Comparison of ENCODE assay signal across 8 mouse cellular contexts in the genomic region with DNA sequence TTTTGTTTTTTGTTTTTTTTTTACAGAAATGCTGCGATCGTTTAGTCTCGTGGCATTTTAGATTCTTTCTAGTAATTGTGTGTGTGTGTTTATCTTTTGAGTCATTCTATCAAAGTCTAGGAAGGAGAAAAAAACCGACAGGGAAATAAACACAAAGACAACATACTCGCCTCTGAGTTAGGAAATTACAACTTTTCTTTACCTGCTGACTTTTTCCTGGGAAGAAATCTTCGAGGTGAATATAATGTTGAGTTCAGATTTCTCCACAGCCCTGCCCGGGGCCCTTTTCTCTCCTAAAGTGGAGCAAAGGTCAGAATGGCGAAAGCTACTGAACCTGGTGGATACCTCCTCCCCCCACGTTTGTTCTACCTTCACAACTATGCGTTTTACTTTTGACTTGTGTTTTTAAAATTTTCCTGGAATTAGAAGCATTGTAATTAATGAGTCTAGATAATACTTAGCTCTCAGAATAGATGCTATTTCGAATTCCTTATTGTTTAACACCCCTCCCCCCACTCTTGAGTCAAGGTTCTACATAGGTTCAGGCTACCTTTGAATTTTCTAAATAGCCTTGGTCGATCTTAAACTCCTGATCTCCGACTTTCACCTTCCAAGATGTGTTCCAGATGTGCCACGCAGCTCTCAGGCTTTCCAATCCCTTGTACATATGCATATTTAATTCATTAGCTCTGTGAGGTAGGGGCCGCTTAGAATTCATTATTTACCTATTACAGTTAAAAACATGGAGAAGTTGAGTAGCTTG. TPM values are rescaled to one million over a fixed set of nuclear protein-coding genes. Genes with fewer than 3 reads are reported as not detected.
DNase-seq lines count a peak whose midpoint lies in the region; ATAC-seq and TF ChIP-seq lines count a peak whose summit lies in the region.

No protein-coding gene starts in this region.

- no peak for TF ChIP-seq POLR2A in bone marrow, adult 2 months (IDR thresholded peaks at IDR 0.05; ENCODE audit: borderline replicate concordance, control insufficient read depth, low read depth, low read length)

- no peaks in the 10 kb centered on the region for H3K36me3 ChIP-seq in heart, embryonic 14.5 days (ENCODE audit: control insufficient read depth, insufficient read depth, low read length)
- no peaks in the 10 kb centered on the region for H3K36me3 ChIP-seq in hindbrain, embryonic 11.5 days (ENCODE audit: control insufficient read depth, insufficient read depth, low read length)
- no peaks in the 10 kb centered on the region for H3K36me3 ChIP-seq in liver, embryonic 16.5 days (ENCODE audit: control insufficient read depth, insufficient read depth)

- peak overlapping the region; percentile 95 to 98 for H3K27ac ChIP-seq in heart, embryonic 14.5 days (replicated peaks in 1 of 2; ENCODE audit: control insufficient read depth in 1 of 2, insufficient read depth in 1 of 2, low read depth in 2 of 2, low read length in 2 of 2)
- peak overlapping the region; percentile 99 for H3K27ac ChIP-seq in bone marrow, adult 2 months (ENCODE audit: control insufficient read depth, insufficient read depth, low read depth, low read length, poor library complexity)
- peak overlapping the region; percentile 89; the same call in 1 of the 2 replicates for H3K27ac ChIP-seq in hindbrain, embryonic 11.5 days (ENCODE audit: low read depth, low read length)
- peak overlapping the region; percentile 97 for H3K27ac ChIP-seq in liver, embryonic 16.5 days (ENCODE audit: low read length)

- no peak for ATAC-seq in heart, embryonic 14.5 days (ENCODE audit: insufficient number of reproducible peaks, insufficient read depth, low FRiP score, low read depth)
- no peak for ATAC-seq in hindbrain, embryonic 11.5 days (ENCODE audit: low FRiP score)
- ATAC-seq in liver, embryonic 16.5 days (ENCODE audit: low read depth) = no peak
- ATAC-seq in frontal cortex, adult (ENCODE audit: low TSS enrichment) = no peak

- no peak for TF ChIP-seq CTCF in bone marrow, adult 2 months (IDR thresholded peaks at IDR 0.05; ENCODE audit: control insufficient read depth, insufficient read depth, low read length)

- no peaks in the 10 kb centered on the region for H3K27me3 ChIP-seq in heart, embryonic 14.5 days (ENCODE audit: control insufficient read depth, insufficient read depth, low read length)
- H3K27me3 ChIP-seq in hindbrain, embryonic 11.5 days (ENCODE audit: control insufficient read depth, insufficient read depth, low read length) = no peaks in the 10 kb centered on the region
- no peaks in the 10 kb centered on the region for H3K27me3 ChIP-seq in liver, embryonic 16.5 days (ENCODE audit: control insufficient read depth, insufficient read depth, low read depth, low read length)

- peak overlapping the region; percentile 76 for H3K4me2 ChIP-seq in heart, embryonic 14.5 days (ENCODE audit: low read length)
- peak overlapping the region; percentile 86 for H3K4me2 ChIP-seq in hindbrain, embryonic 11.5 days (replicated peaks; ENCODE audit: low read depth, low read length)
- peak overlapping the region; percentile 100 for H3K4me2 ChIP-seq in liver, embryonic 16.5 days (ENCODE audit: low read depth, low read length)

- no peak for DNase-seq in heart, postnatal 25 days (ENCODE audit: low spot score)
- DNase-seq in hindbrain, embryonic 11.5 days (ENCODE audit: low spot score) = no peak
- no peak for DNase-seq in left cerebral cortex, adult 11 months (ENCODE audit: low spot score)
- no peak for DNase-seq in left cerebral cortex, adult 18-20 months (ENCODE audit: low spot score in 2 of 2)

- no peaks in the 10 kb centered on the region for H3K9me3 ChIP-seq in heart, embryonic 14.5 days (ENCODE audit: control insufficient read depth, low read length)
- no peaks in the 10 kb centered on the region for H3K9me3 ChIP-seq in hindbrain, embryonic 11.5 days (ENCODE audit: control insufficient read depth, low read length)
- H3K9me3 ChIP-seq in liver, embryonic 16.5 days (replicated peaks; ENCODE audit: control insufficient read depth, low read length) = no peaks in the 10 kb centered on the region

- peak overlapping the region; percentile 45 to 50 for H3K4me3 ChIP-seq in heart, embryonic 14.5 days (ENCODE audit: control insufficient read depth in 1 of 2, insufficient read depth in 1 of 2, low read depth in 1 of 2, low read length in 2 of 2)
- H3K4me3 ChIP-seq in bone marrow, adult 2 months (replicated peaks; ENCODE audit: control insufficient read depth, low read depth, low read length) = peak overlapping the region; percentile 66
- H3K4me3 ChIP-seq in hindbrain, embryonic 11.5 days (ENCODE audit: low read depth, low read length) = peak overlapping the region; percentile 56
- H3K4me3 ChIP-seq in liver, embryonic 16.5 days (ENCODE audit: low read depth, low read length) = peak overlapping the region; percentile 82

- H3K9ac ChIP-seq in heart, embryonic 14.5 days (ENCODE audit: low read length) = peak overlapping the region; percentile 85
- peak overlapping the region; percentile 93 for H3K9ac ChIP-seq in hindbrain, embryonic 11.5 days (ENCODE audit: low read depth, low read length)
- H3K9ac ChIP-seq in liver, embryonic 16.5 days (ENCODE audit: low read depth, low read length) = peak overlapping the region; percentile 96

- peaks cover 2 to 12% of the 10 kb centered on the region in 2 experiments; a peak in 2 of 4 replicates for H3K4me1 ChIP-seq in heart, embryonic 14.5 days (ENCODE audit: control insufficient read depth in 2 of 2, insufficient read depth in 2 of 2, low read length in 2 of 2)
- peaks cover 6% of the 10 kb centered on the region for H3K4me1 ChIP-seq in bone marrow, adult 2 months (ENCODE audit: control insufficient read depth, insufficient read depth, low read length)
- H3K4me1 ChIP-seq in hindbrain, embryonic 11.5 days (replicated peaks; ENCODE audit: control insufficient read depth, insufficient read depth, low read length) = no peaks in the 10 kb centered on the region
- peaks cover 19% of the 10 kb centered on the region for H3K4me1 ChIP-seq in liver, embryonic 16.5 days (ENCODE audit: control insufficient read depth, low read depth, low read length)

- WGBS in heart, embryonic 14.5 days = 43% methylated on average over 15 of the region's 15 CpGs
- 24% methylated on average over 15 of the region's 15 CpGs for WGBS in bone marrow, adult 2 months
- 37% methylated on average over 15 of the region's 15 CpGs for WGBS in hindbrain, embryonic 11.5 days
- 23% methylated on average over 15 of the region's 15 CpGs for WGBS in liver, embryonic 16.5 days (ENCODE audit: insufficient replicate concordance)

- intact Hi-C loops in heart, postnatal 25 days (cut with DNase I) = no loop called here

RNA-seq across cellular contexts. Expression of gene Slc38a2, which starts 11.0 kb away (rescaled TPM):
- 191 TPM in 2 replicates for polyA plus RNA-seq in heart, embryonic 14.5 days (2014; fragmentation: Nextera tagmentation; extraction: Ambion mirVana)
- total RNA-seq in heart, postnatal 25 days (2021) = 100 to 1,000 TPM; 230 to 253 TPM
- polyA plus RNA-seq in bone marrow, adult 2 months (2011; ENCODE audit: insufficient read depth, insufficient read length, low replicate concordance, missing spikeins) = 22.5 and 51.3 TPM in 2 replicates
- 209 and 224 TPM in 2 replicates for polyA plus RNA-seq in hindbrain, embryonic 11.5 days (2014; fragmentation: Nextera tagmentation; extraction: Ambion mirVana)
- polyA plus RNA-seq in liver, embryonic 16.5 days (2015; fragmentation: Nextera tagmentation; extraction: Ambion mirVana) = 37.9 and 38.8 TPM in 2 replicates
- 100 to 1,000 TPM in 1 of 2 experiments, 10 to 100 TPM in 1; 93.9 to 101 TPM for total RNA-seq in left cerebral cortex, adult 18-20 months (2021)
